In genomic region chr5:140798158-140798557, GRCm38 (mm10) we compare ENCODE assay signal across 8 mouse cellular contexts. TPM values are rescaled to one million over a fixed set of nuclear protein-coding genes. Genes with fewer than 3 reads are reported as not detected.
A peak's percentile ranks its signal among the peaks of the same experiment; 100 is the strongest.
DNase-seq lines count a peak whose midpoint lies in the region; ATAC-seq and TF ChIP-seq lines count a peak whose summit lies in the region.

No protein-coding gene starts in this region.

- no peaks in the 10 kb centered on the region for H3K9me3 ChIP-seq in intestine, embryonic 16.5 days (ENCODE audit: control insufficient read depth, low read length)
- no peaks in the 10 kb centered on the region for H3K9me3 ChIP-seq in intestine, embryonic 15.5 days
- no peaks in the 10 kb centered on the region for H3K9me3 ChIP-seq in heart, embryonic 16.5 days (replicated peaks; ENCODE audit: control insufficient read depth, low read length)
- no peaks in the 10 kb centered on the region for H3K9me3 ChIP-seq in lung, postnatal 0 days (ENCODE audit: low read length)

- no peak overlapping the region for H3K4me2 ChIP-seq in intestine, embryonic 16.5 days (ENCODE audit: low read depth, low read length)
- no peak overlapping the region for H3K4me2 ChIP-seq in intestine, embryonic 15.5 days (replicated peaks)
- H3K4me2 ChIP-seq in heart, embryonic 16.5 days (ENCODE audit: low read depth, low read length): peak overlapping the region; percentile 62
- H3K4me2 ChIP-seq in lung, postnatal 0 days (replicated peaks; ENCODE audit: low read depth, low read length): no peak overlapping the region

- no peak for TF ChIP-seq EP300 in lung, postnatal 0 days (IDR thresholded peaks at IDR 0.05)

- ATAC-seq in intestine, embryonic 16.5 days: no peak
- ATAC-seq in intestine, embryonic 15.5 days: no peak
- peak; percentile 64 for ATAC-seq in heart, embryonic 16.5 days (replicated peaks; ENCODE audit: extremely low read depth, insufficient read depth, low FRiP score)
- ATAC-seq in lung, postnatal 0 days: no peak; the same call in 1 of the 2 replicates

- peak; percentile 87 for DNase-seq in liver, adult 2 months (ENCODE audit: extremely low read depth, low read depth, low spot score)
- DNase-seq in thymus, adult 18-20 months: no peak
- no peak for DNase-seq in cerebellum, adult 11-12 months
- no peak for DNase-seq in lung, postnatal 0 days (ENCODE audit: low spot score)

- TF ChIP-seq CTCF in cortical plate, adult 2 months (IDR thresholded peaks at IDR 0.05; ENCODE audit: extremely low read depth, insufficient read depth, low read length): no peak
- TF ChIP-seq CTCF in liver, adult 2 months (IDR thresholded peaks at IDR 0.05; ENCODE audit: low read depth, low read length): no peak
- TF ChIP-seq CTCF in lung, postnatal 0 days (IDR thresholded peaks at IDR 0.05): no peak

- H3K27me3 ChIP-seq in intestine, embryonic 16.5 days (replicated peaks; ENCODE audit: control insufficient read depth, insufficient read depth, low read length): no peaks in the 10 kb centered on the region
- no peaks in the 10 kb centered on the region for H3K27me3 ChIP-seq in intestine, embryonic 15.5 days (replicated peaks)
- H3K27me3 ChIP-seq in heart, embryonic 16.5 days (ENCODE audit: control insufficient read depth, insufficient read depth, low read length): no peaks in the 10 kb centered on the region
- H3K27me3 ChIP-seq in liver, adult 2 months (ENCODE audit: control insufficient read depth, insufficient read depth, low read length): no peaks in the 10 kb centered on the region
- H3K27me3 ChIP-seq in lung, postnatal 0 days (replicated peaks; ENCODE audit: insufficient read depth, low read length): no peaks in the 10 kb centered on the region

- H3K79me2 ChIP-seq in liver, adult 2 months (ENCODE audit: control insufficient read depth, insufficient read depth, low read length): peaks cover 26% of the 10 kb centered on the region

- H3K4me1 ChIP-seq in intestine, embryonic 16.5 days (ENCODE audit: control insufficient read depth, insufficient read depth, low read length): peaks cover 14% of the 10 kb centered on the region
- H3K4me1 ChIP-seq in intestine, embryonic 15.5 days (replicated peaks): peaks cover 18% of the 10 kb centered on the region
- H3K4me1 ChIP-seq in cortical plate, adult 2 months (ENCODE audit: control insufficient read depth, insufficient read depth, low read length): peaks cover 17% of the 10 kb centered on the region
- peaks cover 52% of the 10 kb centered on the region for H3K4me1 ChIP-seq in heart, embryonic 16.5 days (ENCODE audit: control insufficient read depth, insufficient read depth, low read length)
- peaks cover 57% of the 10 kb centered on the region for H3K4me1 ChIP-seq in liver, adult 2 months (ENCODE audit: control insufficient read depth, insufficient read depth, low read length)
- H3K4me1 ChIP-seq in lung, postnatal 0 days (ENCODE audit: insufficient read depth, low read depth, low read length): peaks cover 16% of the 10 kb centered on the region

- no peak for TF ChIP-seq POLR2A in cortical plate, adult 2 months (IDR thresholded peaks at IDR 0.05; ENCODE audit: extremely low read depth, insufficient read depth, low read length)
- no peak for TF ChIP-seq POLR2A in liver, adult 2 months (IDR thresholded peaks at IDR 0.05; ENCODE audit: extremely low read depth, insufficient read depth, low read length)

- no peak overlapping the region for H3K4me3 ChIP-seq in intestine, embryonic 16.5 days (ENCODE audit: low read length)
- no peak overlapping the region for H3K4me3 ChIP-seq in intestine, embryonic 15.5 days (replicated peaks)
- no peak overlapping the region for H3K4me3 ChIP-seq in cortical plate, adult 2 months (ENCODE audit: insufficient read depth, low read length)
- peak overlapping the region; percentile 27 for H3K4me3 ChIP-seq in heart, embryonic 16.5 days (ENCODE audit: low read length)
- H3K4me3 ChIP-seq in liver, adult 2 months (ENCODE audit: insufficient read depth, low read depth, low read length): no peak overlapping the region
- H3K4me3 ChIP-seq in lung, postnatal 0 days (ENCODE audit: low read depth, low read length): no peak overlapping the region

- no peak overlapping the region for H3K9ac ChIP-seq in intestine, embryonic 16.5 days (ENCODE audit: low read depth, low read length)
- H3K9ac ChIP-seq in intestine, embryonic 15.5 days: no peak overlapping the region
- H3K9ac ChIP-seq in heart, embryonic 16.5 days (ENCODE audit: low read length): peak overlapping the region; percentile 65
- H3K9ac ChIP-seq in liver, adult 2 months (ENCODE audit: low read depth, low read length): peak overlapping the region; percentile 56
- no peak overlapping the region for H3K9ac ChIP-seq in lung, postnatal 0 days (replicated peaks; ENCODE audit: low read depth)

- no peaks in the 10 kb centered on the region for H3K36me3 ChIP-seq in intestine, embryonic 16.5 days (ENCODE audit: control insufficient read depth, insufficient read depth, low read length)
- H3K36me3 ChIP-seq in intestine, embryonic 15.5 days: no peaks in the 10 kb centered on the region
- no peaks in the 10 kb centered on the region for H3K36me3 ChIP-seq in heart, embryonic 16.5 days (ENCODE audit: control insufficient read depth, insufficient read depth)
- no peaks in the 10 kb centered on the region for H3K36me3 ChIP-seq in liver, adult 2 months (ENCODE audit: control insufficient read depth, insufficient read depth, low read length)
- no peaks in the 10 kb centered on the region for H3K36me3 ChIP-seq in lung, postnatal 0 days (ENCODE audit: insufficient read depth, low read length)

- 74% methylated on average over 7 of the region's 7 CpGs for WGBS in intestine, embryonic 16.5 days
- 78% methylated on average over 7 of the region's 7 CpGs for WGBS in intestine, embryonic 15.5 days
- 30% methylated on average over 7 of the region's 7 CpGs for WGBS in heart, embryonic 16.5 days
- 15% methylated on average over 7 of the region's 7 CpGs for WGBS in liver, adult 2 months
- WGBS in lung, postnatal 0 days: 74% methylated on average over 7 of the region's 7 CpGs

- 0 out of 2 replicates have a peak overlapping the region, but pooled peaks have one; percentile 5 for H3K27ac ChIP-seq in intestine, embryonic 16.5 days (ENCODE audit: low read length)
- H3K27ac ChIP-seq in intestine, embryonic 15.5 days: no peak overlapping the region
- H3K27ac ChIP-seq in cortical plate, adult 2 months (ENCODE audit: insufficient read depth, low read length): 0 out of 2 replicates have a peak overlapping the region, but pooled peaks have one; percentile 28
- peak overlapping the region; percentile 91 for H3K27ac ChIP-seq in heart, embryonic 16.5 days (ENCODE audit: low read length)
- H3K27ac ChIP-seq in liver, adult 2 months (replicated peaks; ENCODE audit: insufficient read depth, low read depth, low read length): peak overlapping the region; percentile 98
- H3K27ac ChIP-seq in lung, postnatal 0 days (ENCODE audit: low read length): no peak overlapping the region

RNA-seq across cellular contexts. Expression of gene Gna12, which starts 32.1 kb away (rescaled TPM):
- polyA plus RNA-seq in intestine, embryonic 16.5 days (2015; fragmentation: Nextera tagmentation; extraction: Ambion mirVana): 5.2 and 5.4 TPM in 2 replicates
- polyA plus RNA-seq in intestine, embryonic 15.5 days (2015; fragmentation: Nextera tagmentation; extraction: Ambion mirVana): 29.5 and 37.8 TPM in 2 replicates
- 90.0 and 94.4 TPM in 2 replicates for polyA plus RNA-seq in cortical plate, adult 2 months (2012; rRNA removed)
- polyA plus RNA-seq in heart, embryonic 16.5 days (2015; fragmentation: Nextera tagmentation; extraction: Ambion mirVana): 7.1 and 11.0 TPM in 2 replicates
- total RNA-seq in liver, adult 2 months (2014; rRNA removed): 43.1 and 56.9 TPM in 2 replicates
- 85.1 and 88.2 TPM in 2 replicates for polyA plus RNA-seq in liver, adult 2 months (2012; rRNA removed)
- 25.4 and 32.0 TPM in 2 replicates for polyA plus RNA-seq in lung, postnatal 0 days (2015; fragmentation: Nextera tagmentation; extraction: Ambion mirVana)

Comparison
In these comparisons a context has a peak if more than half of its experiments do, and no peak if none do; other contexts are left out.
1. H3K27ac ChIP-seq: peak in intestine, embryonic 16.5 days (single experiment), cortical plate, adult 2 months (single experiment), heart, embryonic 16.5 days (single experiment) and liver, adult 2 months (single experiment); none in intestine, embryonic 15.5 days (single experiment) and lung, postnatal 0 days (single experiment).
2. H3K9ac ChIP-seq: peak in heart, embryonic 16.5 days (single experiment) and liver, adult 2 months (single experiment); none in intestine, embryonic 16.5 days (single experiment), intestine, embryonic 15.5 days (single experiment) and lung, postnatal 0 days (single experiment).